Mouse (Mus musculus) liver, postnatal 0 days (tissue): Measurements from ENCODE around the gene Sdccag8.

Experiments
- CTCF ChIP-seq: sonication (generic); IDR thresholded peaks from 2 replicates; pipeline ENCODE4 v1.5.1; 2016; ENCODE audit warnings: antibody characterized with exemption, low read depth
- EP300 ChIP-seq: IDR thresholded peaks from 2 replicates; pipeline ENCODE4 v1.6.1; 2016; ENCODE audit warnings: antibody characterized with exemption, low read depth, mild to moderate bottlenecking

DNA sequence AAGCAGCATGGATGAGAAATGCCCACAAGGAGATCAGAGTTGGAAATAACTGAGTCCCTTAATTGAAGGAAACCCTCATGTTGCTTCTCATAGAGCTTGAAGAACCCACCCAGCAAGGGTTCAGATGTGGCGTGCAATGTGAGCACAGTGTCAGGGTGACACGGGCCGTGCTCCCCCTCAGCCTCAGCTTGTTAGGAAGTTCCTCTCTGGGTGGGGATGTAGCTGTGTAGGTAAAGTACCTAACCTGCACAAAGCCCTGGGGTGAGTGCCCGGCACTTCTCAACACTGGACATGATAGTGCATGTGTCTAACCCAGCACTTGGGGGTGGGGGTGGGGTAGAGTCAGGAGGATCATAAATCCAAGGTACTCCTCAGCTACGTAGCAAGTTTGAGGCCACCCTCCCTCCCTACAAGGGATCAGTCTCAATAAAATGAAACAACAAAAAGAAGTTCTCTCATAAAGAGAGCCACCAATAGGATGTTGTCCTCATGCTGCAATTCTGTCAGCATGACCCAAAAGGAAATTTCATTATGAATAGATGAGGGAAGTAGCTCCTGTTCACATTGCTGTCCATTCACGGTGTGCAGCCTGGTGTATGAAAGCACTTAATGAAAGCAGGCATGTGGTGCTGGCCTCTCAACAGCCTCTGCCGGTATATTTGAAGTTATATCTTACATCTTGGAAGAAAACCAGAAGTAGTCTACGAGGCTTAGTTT is 130.2 kb downstream of the Sdccag8 start:
- TF ChIP-seq CTCF, result no peak
- no peak for TF ChIP-seq EP300
